Mouse (Mus musculus): Measurements from ENCODE around the gene Gin1. TPM values are rescaled to one million over a fixed set of nuclear protein-coding genes. Genes with fewer than 3 reads are reported as not detected.
"Not testable (repeated sequence)": the region's sequence is repeated elsewhere in the genome, so short reads cannot be mapped to it uniquely, and the experiment has no call there.

Gene Gin1
- total RNA-seq (2021): 1 to 10 TPM; 8.7 to 9.3 TPM
- long read RNA-seq, experiment 1, transcript Gin1-203 (8 exons, 2,046 nt): major isoform, 6 of 7 reads
- long read RNA-seq, experiment 1, partial matches to known transcripts: 0 of 7 reads
- long read RNA-seq, experiment 1, other reads (novel, unspliced or antisense): 1 of 7 reads
- long read RNA-seq, experiment 2, transcript Gin1-203 (8 exons, 2,046 nt): major isoform, 7 of 10 reads
- long read RNA-seq, experiment 2, partial matches to known transcripts: 0 of 10 reads
- long read RNA-seq, experiment 2, other reads (novel, unspliced or antisense): 2 of 10 reads

GRCm38 (mm10) chr1:97769904-97770753 lies at the start of gene Gin1, which contains the start of gene Ppip5k2:
Gin1 (plus strand) TSS chr1:97770172.
Ppip5k2 (minus strand) TSS chr1:97770411.
- DNase-seq (ENCODE audit: low spot score in 2 of 2): peak; percentile 95 to 96

GRCm38 (mm10) chr1:97726730-97727129 lies 43.2 kb upstream of the Gin1 start:
- no peak for DNase-seq (ENCODE audit: low spot score in 2 of 2)

GRCm38 (mm10) chr1:97729339-97729738 lies 40.6 kb upstream of the Gin1 start:
- DNase-seq (ENCODE audit: low spot score in 2 of 2): no peak

GRCm38 (mm10) chr1:97743063-97743462 lies 26.9 kb upstream of the Gin1 start:
- DNase-seq (ENCODE audit: low spot score in 2 of 2): no peak

GRCm38 (mm10) chr1:97745712-97746111 lies 24.3 kb upstream of the Gin1 start:
- no peak for DNase-seq (ENCODE audit: low spot score in 2 of 2)

GRCm38 (mm10) chr1:97746261-97746660 lies 23.7 kb upstream of the Gin1 start:
- DNase-seq (ENCODE audit: low spot score in 2 of 2): no peak

- no peak for DNase-seq (ENCODE audit: low spot score in 2 of 2)
Measured at GRCm38 (mm10) chr1:97748163-97748562, 21.8 kb upstream of the Gin1 start.

GRCm38 (mm10) chr1:97753216-97753615 lies 16.8 kb upstream of the Gin1 start:
- no peak for DNase-seq (ENCODE audit: low spot score in 2 of 2)

- DNase-seq (ENCODE audit: low spot score in 2 of 2): no peak
Measured at GRCm38 (mm10) chr1:97754392-97754791, 15.6 kb upstream of the Gin1 start.

GRCm38 (mm10) chr1:97759841-97760240 lies 10.1 kb upstream of the Gin1 start:
- no peak for DNase-seq (ENCODE audit: low spot score in 2 of 2)

GRCm38 (mm10) chr1:97760598-97760997 lies 9.4 kb upstream of the Gin1 start:
- DNase-seq (ENCODE audit: low spot score in 2 of 2): no peak

- DNase-seq (ENCODE audit: low spot score in 2 of 2): no peak
Measured at GRCm38 (mm10) chr1:97761477-97761876, 8.5 kb upstream of the Gin1 start.

- not testable (repeated sequence) for DNase-seq (ENCODE audit: low spot score in 2 of 2)
Measured at GRCm38 (mm10) chr1:97765712-97766111, 4.3 kb upstream of the Gin1 start.

GRCm38 (mm10) chr1:97768089-97768488 lies 1.9 kb upstream of the Gin1 start:
- no peak for DNase-seq (ENCODE audit: low spot score in 2 of 2)

- DNase-seq (ENCODE audit: low spot score in 2 of 2): no peak
Measured at GRCm38 (mm10) chr1:97768906-97769293, 1.1 kb upstream of the Gin1 start.

- DNase-seq (ENCODE audit: low spot score in 2 of 2): peak; percentile 14 to 15
Measured at GRCm38 (mm10) chr1:97769294-97769903, 573 bp upstream of the Gin1 start.

- DNase-seq (ENCODE audit: low spot score in 2 of 2): no peak
Measured at GRCm38 (mm10) chr1:97771118-97771517, 1.1 kb downstream of the Gin1 start.

GRCm38 (mm10) chr1:97771727-97772126 lies 1.8 kb downstream of the Gin1 start:
- no peak for DNase-seq (ENCODE audit: low spot score in 2 of 2)

- no peak for DNase-seq (ENCODE audit: low spot score in 2 of 2)
Measured at GRCm38 (mm10) chr1:97773362-97773761, 3.4 kb downstream of the Gin1 start.

- DNase-seq (ENCODE audit: low spot score in 2 of 2): no peak
Measured at GRCm38 (mm10) chr1:97773973-97774372, 4.0 kb downstream of the Gin1 start.

- no peak for DNase-seq (ENCODE audit: low spot score in 2 of 2)
Measured at GRCm38 (mm10) chr1:97781674-97782073, 11.7 kb downstream of the Gin1 start.

- no peak for DNase-seq (ENCODE audit: low spot score in 2 of 2)
Measured at GRCm38 (mm10) chr1:97784928-97785327, 15.0 kb downstream of the Gin1 start.
